25 mouse cellular contexts compared by ENCODE assay signal in the genomic region with DNA sequence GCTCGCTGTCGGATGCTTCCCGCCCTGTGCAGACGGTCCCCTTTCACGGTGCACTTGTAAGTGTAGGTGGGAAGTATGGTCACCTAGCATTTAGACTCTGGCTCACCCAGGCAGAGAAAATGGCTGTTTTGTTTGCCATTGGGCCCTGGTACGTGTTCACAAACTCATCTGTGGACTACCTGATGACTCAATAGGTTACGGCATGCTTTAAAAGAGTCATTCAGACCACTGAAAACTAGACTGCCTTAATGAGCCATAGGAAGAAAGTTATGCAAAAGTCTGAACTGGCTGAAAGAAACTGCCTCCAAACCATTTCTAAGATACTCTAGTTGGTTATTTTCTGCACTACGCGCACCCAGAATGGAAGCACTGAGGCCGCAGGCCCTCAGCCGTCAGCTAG.
"Had no signal": no experiment of that assay in that cellular context is flagged by ENCODE, and none has a peak within 500 bp of the region (broad histone marks: within the 10 kb centered on the region; RNA-seq: fewer than 3 reads in every experiment).

No protein-coding gene starts in this region.

- H3K9me3 ChIP-seq: embryonic facial prominence, embryonic 10.5 days; embryonic facial prominence, embryonic 12.5 days; embryonic facial prominence, embryonic 13.5 days; embryonic facial prominence, embryonic 15.5 days; forebrain, embryonic 12.5 days; forebrain, embryonic 13.5 days; forebrain, embryonic 15.5 days; heart, embryonic 10.5 days had no signal

- H3K27me3 ChIP-seq: embryonic facial prominence, embryonic 12.5 days; embryonic facial prominence, embryonic 13.5 days; embryonic facial prominence, embryonic 15.5 days; forebrain, embryonic 12.5 days; forebrain, embryonic 13.5 days; forebrain, embryonic 15.5 days had no signal

- H3K4me1 ChIP-seq: embryonic facial prominence, embryonic 12.5 days; embryonic facial prominence, embryonic 13.5 days; embryonic facial prominence, embryonic 15.5 days; forebrain, embryonic 10.5 days; forebrain, embryonic 12.5 days; forebrain, embryonic 13.5 days; forebrain, embryonic 15.5 days had no signal

- H3K4me3 ChIP-seq: embryonic facial prominence, embryonic 10.5 days; embryonic facial prominence, embryonic 12.5 days; embryonic facial prominence, embryonic 13.5 days; embryonic facial prominence, embryonic 15.5 days; erythroblast, embryonic 14.5 days; forebrain, embryonic 10.5 days; forebrain, embryonic 12.5 days; forebrain, embryonic 13.5 days; forebrain, embryonic 15.5 days; gastrocnemius, adult 2 months; heart, adult 2 months; heart, embryonic 10.5 days had no signal

- H3K9ac ChIP-seq: embryonic facial prominence, embryonic 12.5 days; embryonic facial prominence, embryonic 13.5 days; embryonic facial prominence, embryonic 15.5 days; forebrain, embryonic 12.5 days; forebrain, embryonic 13.5 days; forebrain, embryonic 15.5 days; forebrain, postnatal 0 days had no signal

- H3K27ac ChIP-seq: embryonic facial prominence, embryonic 10.5 days; embryonic facial prominence, embryonic 12.5 days; embryonic facial prominence, embryonic 13.5 days; embryonic facial prominence, embryonic 15.5 days; forebrain, embryonic 10.5 days; forebrain, embryonic 12.5 days; forebrain, embryonic 13.5 days; forebrain, embryonic 15.5 days; gastrocnemius, adult 2 months; heart, adult 2 months; heart, embryonic 10.5 days had no signal

- DNase-seq: cerebellum, adult 9-10 months; cerebellum, adult 9-11 months; cerebellum, postnatal 10 days; cerebellum, postnatal 14 days; cerebellum, postnatal 25 days; cerebellum, postnatal 36 days; embryo, embryonic 11 days; forebrain, postnatal 0 days; gastrocnemius, adult 2 months; gastrocnemius, postnatal 10 days; gastrocnemius, postnatal 14 days; gastrocnemius, postnatal 25 days; heart, adult 11 months; heart, adult 18-20 months; heart, adult 2 months had no signal

- H3K36me3 ChIP-seq: embryonic facial prominence, embryonic 12.5 days; forebrain, embryonic 12.5 days; forebrain, embryonic 15.5 days had no signal

- H3K4me2 ChIP-seq: embryonic facial prominence, embryonic 12.5 days; embryonic facial prominence, embryonic 13.5 days; embryonic facial prominence, embryonic 15.5 days; forebrain, embryonic 12.5 days; forebrain, embryonic 13.5 days; forebrain, embryonic 15.5 days had no signal
